Mouse (Mus musculus): ENCODE measurements around the gene Gm10490. TPM values are rescaled to one million over a fixed set of nuclear protein-coding genes. Genes with fewer than 3 reads are reported as not detected.
"Not testable (repeated sequence)": the region's sequence is repeated elsewhere in the genome, so short reads cannot be mapped to it uniquely, and the experiment has no call there.

The Gm10490 gene
- total RNA-seq (2021) = not detected
- long read RNA-seq, experiment 1 = 0 reads
- long read RNA-seq, experiment 2 = 0 reads

GRCm38 (mm10) chrX:7909242-7909641 lies at the start of gene Gm10490:
Gene Gm10490, plus strand, starts transcription at chrX:7909542.
- DNase-seq = not testable (repeated sequence)

DNA sequence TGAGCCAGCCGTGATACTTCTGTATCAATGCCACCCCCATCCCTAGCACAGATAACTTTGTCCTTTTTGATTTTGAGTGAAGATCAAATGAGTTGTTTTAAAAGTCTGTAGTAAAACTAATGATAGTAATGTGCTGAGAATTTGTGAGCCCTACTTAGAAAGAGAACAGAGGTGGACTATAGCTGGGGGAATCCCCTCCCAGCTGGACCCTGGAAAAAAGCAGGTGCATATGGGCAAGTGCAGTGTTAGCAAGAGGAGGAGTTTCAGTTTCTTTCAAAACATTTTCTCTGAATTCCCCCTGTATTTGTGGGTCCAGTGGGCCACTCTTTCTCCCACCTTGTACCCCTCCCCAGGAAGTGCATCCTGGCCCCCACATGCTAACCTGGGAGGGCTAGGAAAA lies 46.2 kb upstream of the Gm10490 start:
- DNase-seq = no peak

DNA sequence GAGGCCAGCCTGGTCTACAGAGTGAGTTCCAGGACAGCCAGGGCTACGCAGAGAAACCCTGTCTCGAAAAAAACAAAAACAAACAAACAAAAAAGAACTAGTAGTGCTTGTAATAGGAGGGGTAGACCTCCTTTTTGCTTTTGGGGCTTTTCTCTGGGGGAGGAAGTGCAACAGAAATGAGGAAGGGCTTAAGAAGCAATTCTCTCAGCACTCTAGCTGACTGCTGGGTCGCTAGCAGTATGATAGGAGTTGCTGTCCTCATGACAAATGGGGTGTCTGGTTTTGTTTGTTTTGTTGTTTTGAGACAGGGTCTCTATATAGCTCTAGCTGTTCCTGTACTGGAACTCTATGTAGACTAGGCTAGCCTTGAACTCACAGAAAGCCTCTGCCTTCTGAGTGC lies 44.8 kb upstream of the Gm10490 start:
- no peak for DNase-seq

GRCm38 (mm10) chrX:7865343-7865742 lies 44.0 kb upstream of the Gm10490 start:
- no peak for DNase-seq

GRCm38 (mm10) chrX:7865786-7866185 lies 43.6 kb upstream of the Gm10490 start:
- DNase-seq = no peak

- DNase-seq = no peak
Measured at GRCm38 (mm10) chrX:7867141-7867540, 42.2 kb upstream of the Gm10490 start.

DNA sequence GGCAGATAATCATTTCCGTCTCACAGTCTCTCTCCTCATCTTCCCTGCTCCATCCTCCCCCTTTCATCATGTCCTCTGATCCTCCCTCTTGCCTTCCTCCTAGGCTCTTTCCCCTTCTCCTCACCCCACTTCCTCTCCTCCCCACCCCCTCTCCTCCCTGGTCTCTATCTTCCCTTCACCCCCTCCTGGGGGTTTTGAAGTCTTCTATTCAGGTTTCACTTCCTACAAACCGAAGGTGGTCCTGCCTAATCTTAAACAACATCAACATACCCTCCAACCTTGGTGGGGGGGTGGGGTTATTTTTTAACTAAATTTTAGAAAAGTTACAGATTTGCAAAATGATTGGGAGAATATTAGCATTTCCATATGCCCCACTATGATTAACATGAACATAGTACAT lies 40.8 kb upstream of the Gm10490 start:
- no peak for DNase-seq

- no peak for DNase-seq
Measured at GRCm38 (mm10) chrX:7869826-7870225, 39.5 kb upstream of the Gm10490 start.

GRCm38 (mm10) chrX:7878007-7878419 lies 31.3 kb upstream of the Gm10490 start, which contains the start of gene Pim2:
Gene Pim2, plus strand, starts transcription at chrX:7878262.
- DNase-seq = peak; percentile 87

- DNase-seq = peak; percentile 22
Measured at GRCm38 (mm10) chrX:7878495-7878894, 30.8 kb upstream of the Gm10490 start.

- DNase-seq = peak; percentile 62
Measured at GRCm38 (mm10) chrX:7879819-7880218, 29.5 kb upstream of the Gm10490 start.

GRCm38 (mm10) chrX:7883841-7884567 lies 25.3 kb upstream of the Gm10490 start, which contains the start of gene Slc35a2:
Gene Slc35a2, plus strand, starts transcription at chrX:7884028.
- peak; percentile 88 for DNase-seq

DNA sequence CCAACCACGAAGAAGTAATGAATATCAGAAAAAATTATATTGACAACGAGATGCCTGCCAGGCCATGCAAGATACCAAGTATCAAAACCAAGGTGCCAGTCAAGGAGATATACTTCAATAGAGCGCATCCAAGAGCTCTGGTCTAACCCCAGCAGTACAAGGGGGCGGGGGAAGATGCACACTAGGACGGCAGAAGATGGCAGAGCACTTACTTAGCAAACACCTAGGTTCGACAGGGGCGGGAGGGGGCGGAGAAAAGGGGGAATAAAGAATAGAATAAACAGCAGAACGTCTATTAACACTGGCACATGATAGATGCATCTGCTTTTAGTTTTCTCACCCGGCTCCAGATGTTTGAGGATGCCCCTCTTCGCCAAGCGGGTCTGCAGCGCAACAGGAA lies 11.1 kb upstream of the Gm10490 start:
- DNase-seq = no peak

- DNase-seq = peak; percentile 88
Measured at GRCm38 (mm10) chrX:7898880-7899874, 10.2 kb upstream of the Gm10490 start, which contains the start of the genes Pqbp1 and Timm17b. Gene Pqbp1, minus strand, starts transcription at chrX:7899269. Gene Timm17b, plus strand, starts transcription at chrX:7899357.

- peak; percentile 18 for DNase-seq
Measured at GRCm38 (mm10) chrX:7904441-7904840, 4.9 kb upstream of the Gm10490 start.

GRCm38 (mm10) chrX:7907735-7908134 lies 1.6 kb upstream of the Gm10490 start, which contains the start of gene Gm10491:
Gene Gm10491, minus strand, starts transcription at chrX:7907835.
- DNase-seq = no peak

GRCm38 (mm10) chrX:7910473-7910872 lies 1.1 kb downstream of the Gm10490 start:
- no peak for DNase-seq

DNA sequence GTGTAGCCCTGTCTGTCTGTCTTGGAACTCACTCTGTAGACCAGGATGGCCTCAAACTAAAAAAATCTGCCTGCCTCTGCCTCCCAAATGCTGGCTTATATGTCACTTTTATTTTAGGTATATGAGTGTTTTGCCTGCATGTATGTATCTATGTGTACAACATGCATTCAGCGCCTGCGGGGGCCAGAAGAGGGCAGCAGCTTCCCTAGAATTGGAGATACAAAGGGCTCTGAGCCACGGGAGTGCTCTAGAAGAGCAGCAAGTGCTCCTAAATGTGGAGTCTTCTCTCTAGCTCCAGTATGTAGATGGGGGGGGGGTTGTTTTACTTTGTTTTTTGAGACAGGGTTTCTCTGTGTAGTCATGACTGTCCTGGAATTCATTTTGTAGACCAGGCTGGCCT lies 6.3 kb downstream of the Gm10490 start:
- peak; percentile 41 for DNase-seq

GRCm38 (mm10) chrX:7917960-7918359 lies 8.6 kb downstream of the Gm10490 start:
- not testable (repeated sequence) for DNase-seq

GRCm38 (mm10) chrX:7919601-7920383 lies 10.4 kb downstream of the Gm10490 start, which contains the start of gene Pcsk1n:
Gene Pcsk1n, plus strand, starts transcription at chrX:7919822.
- DNase-seq = peak; percentile 15

GRCm38 (mm10) chrX:7922032-7922431 lies 12.7 kb downstream of the Gm10490 start:
- no peak for DNase-seq

DNA sequence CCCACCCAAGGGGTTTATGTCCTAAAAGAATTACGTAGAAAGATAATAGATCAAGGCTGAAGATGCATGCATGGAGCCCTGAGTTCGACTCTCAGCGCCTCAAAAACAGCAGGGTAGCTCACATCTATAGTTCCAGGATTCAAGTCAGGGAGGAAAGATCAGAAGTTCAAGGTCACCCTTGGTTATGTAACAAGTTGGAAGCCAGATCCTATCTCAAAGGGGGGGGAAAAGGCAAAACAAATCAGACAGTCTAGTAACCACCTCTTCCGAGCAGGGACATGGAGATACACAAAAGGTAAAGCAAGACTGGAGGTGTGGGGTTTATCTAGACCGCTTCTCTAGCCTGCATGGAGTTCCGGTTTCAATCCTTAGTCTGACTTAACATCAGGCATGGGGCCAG lies 16.9 kb downstream of the Gm10490 start:
- DNase-seq = no peak
